Mouse (Mus musculus) bone marrow, adult 2 months (tissue): Measurements from ENCODE around the gene Psme3.
"Not testable (repeated sequence)": the region's sequence is repeated elsewhere in the genome, so short reads cannot be mapped to it uniquely, and the experiment has no call there.

ENCODE experiments used
- CTCF ChIP-seq: fragments of 200-500 bp; IDR thresholded peaks from 2 replicates; pipeline ENCODE4 v1.5.1; 2011; ENCODE audit warnings: low read length, control low read depth; ENCODE audit not compliant: control insufficient read depth, insufficient read depth
- POLR2A ChIP-seq: fragments of 200-500 bp; IDR thresholded peaks from 2 replicates; pipeline ENCODE4 v1.6.1; 2011; ENCODE audit warnings: low read depth, mild to moderate bottlenecking, control low read depth, low read length, borderline replicate concordance; ENCODE audit not compliant: control insufficient read depth

- TF ChIP-seq POLR2A, CTCF: not testable (repeated sequence)
Measured at GRCm38 (mm10) chr11:101325201-101325600, 9.2 kb downstream of the Psme3 start.
